Mouse (Mus musculus): ENCODE results near the gene Gm3317.
"Not testable (repeated sequence)": the region's sequence is repeated elsewhere in the genome, so short reads cannot be mapped to it uniquely, and the experiment has no call there.

Gm3317 gene

DNA sequence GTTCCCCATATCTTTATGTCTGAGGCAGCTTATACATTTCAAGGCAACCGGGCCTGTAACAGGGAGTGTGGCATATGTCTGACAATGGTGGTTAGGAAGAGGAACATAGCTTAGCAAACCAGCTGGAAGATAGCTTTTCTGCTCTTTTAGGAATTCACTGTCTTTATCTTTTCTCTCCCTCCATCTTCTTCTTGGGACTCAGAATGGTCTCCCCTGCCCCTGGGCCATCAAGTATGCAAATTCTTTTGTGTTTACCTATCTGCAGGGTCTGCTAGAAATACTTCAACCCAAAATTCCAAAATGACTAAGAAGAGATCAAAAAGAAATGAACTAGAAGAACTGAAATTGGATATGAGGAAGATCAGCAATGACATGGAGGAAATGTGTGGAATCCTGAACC is at the start of gene Gm3317:
TSS of gene Gm3317 (plus strand) at position 301 of the 400 bp plus-strand sequence.
- not testable (repeated sequence) for DNase-seq (ENCODE audit: low read depth, low spot score)

- DNase-seq (ENCODE audit: low read depth, low spot score): not testable (repeated sequence)
Measured at GRCm38 (mm10) chr14:5131219-5131618, 33.1 kb upstream of the Gm3317 start, which contains the start of gene Gm8279. Gene Gm8279, plus strand, starts transcription at chr14:5131519.

DNA sequence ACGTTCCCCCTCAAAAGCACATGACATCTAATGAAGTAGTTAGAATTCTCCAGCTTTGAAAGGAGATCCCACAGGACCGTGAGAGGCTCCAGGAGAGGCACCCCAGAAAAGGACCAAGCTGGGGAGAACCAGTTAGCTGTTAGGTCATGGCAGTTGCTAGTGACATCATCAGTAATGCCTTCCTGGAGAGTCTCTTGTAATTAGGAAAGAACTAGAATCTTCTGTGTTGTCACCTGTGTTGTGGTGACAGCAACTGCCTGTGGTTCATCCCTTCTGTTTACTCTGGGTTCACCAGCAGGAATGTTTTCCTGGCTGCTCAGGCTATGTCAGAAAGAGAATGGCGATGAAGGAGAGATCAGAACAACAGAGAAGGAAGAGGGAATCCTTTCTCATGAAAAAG is 21.2 kb downstream of the Gm3317 start, which contains the start of gene Gm8271:
TSS of gene Gm8271 (plus strand) at position 301 of the 400 bp plus-strand sequence.
- DNase-seq (ENCODE audit: low read depth, low spot score): not testable (repeated sequence)

Measured in retina, postnatal 7 days (tissue).